Mouse (Mus musculus): Measurements from ENCODE around the gene Ctdspl.

Gene Ctdspl

DNA sequence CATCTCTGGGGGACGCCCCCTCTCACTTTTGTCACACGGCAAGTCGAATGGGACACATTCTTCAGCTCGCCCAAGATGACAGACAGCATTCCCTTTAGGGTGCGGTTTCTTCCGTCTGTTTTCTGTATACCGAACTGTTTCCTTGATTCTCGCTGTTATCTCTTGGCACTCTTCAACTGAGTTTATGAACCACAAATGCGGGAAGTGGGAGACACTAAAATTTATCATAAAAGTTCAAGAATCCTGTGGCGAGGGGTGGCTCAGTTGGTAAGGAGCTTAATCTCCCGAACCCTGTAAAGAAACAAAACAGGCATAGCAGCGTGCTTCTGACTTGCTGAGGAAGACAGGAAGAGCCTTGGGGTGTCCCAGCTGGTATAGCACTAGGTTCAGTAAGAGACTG lies 18.1 kb downstream of the Ctdspl start:
- no peaks in the 10 kb centered on the region for H3K27me3 ChIP-seq (ENCODE audit: insufficient read depth, low read length)
- no peaks in the 10 kb centered on the region for H3K9me3 ChIP-seq (ENCODE audit: low read length)
- no peak for TF ChIP-seq POU5F1 (IDR thresholded peaks at IDR 0.05; ENCODE audit: borderline replicate concordance, low read length)
- TF ChIP-seq NANOG (IDR thresholded peaks at IDR 0.05; ENCODE audit: borderline replicate concordance, low read length), result no peak
- TF ChIP-seq CTCF (conservative IDR thresholded peaks at IDR 0.05; ENCODE audit: low read length), result no peak
- peaks cover 15% of the 10 kb centered on the region for H3K4me1 ChIP-seq (replicated peaks; ENCODE audit: low read depth, low read length)
- no peaks in the 10 kb centered on the region for H3K36me3 ChIP-seq (ENCODE audit: insufficient read depth, low read length)
- no peak overlapping the region for H3K4me3 ChIP-seq (replicated peaks; ENCODE audit: low read length)

DNA sequence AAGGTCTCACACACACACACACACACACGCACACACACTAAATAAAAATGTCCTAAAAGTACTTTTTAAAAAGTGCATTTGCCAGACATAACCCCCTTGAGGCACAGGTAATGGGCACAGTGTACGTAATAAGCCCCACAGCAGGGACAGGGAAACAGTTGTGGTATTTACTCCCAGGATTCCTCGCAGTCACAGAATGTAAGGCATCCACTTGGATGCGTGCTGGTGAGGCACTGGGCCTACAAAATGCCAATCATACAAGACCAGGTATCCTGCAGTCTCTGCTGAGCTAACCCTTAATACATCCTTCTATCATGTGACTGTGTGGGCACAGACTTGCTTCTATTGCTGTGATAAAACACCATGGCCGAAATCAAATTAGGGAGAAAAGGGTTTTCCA lies 22.2 kb downstream of the Ctdspl start:
- H3K4me1 ChIP-seq (replicated peaks; ENCODE audit: low read depth, low read length), result peaks cover 29% of the 10 kb centered on the region
- no peaks in the 10 kb centered on the region for H3K36me3 ChIP-seq (ENCODE audit: insufficient read depth, low read length)
- no peaks in the 10 kb centered on the region for H3K9me3 ChIP-seq (ENCODE audit: low read length)
- no peak overlapping the region for H3K4me3 ChIP-seq (replicated peaks; ENCODE audit: low read length)
- TF ChIP-seq POU5F1 (IDR thresholded peaks at IDR 0.05; ENCODE audit: borderline replicate concordance, low read length) (no peak), CTCF (conservative IDR thresholded peaks at IDR 0.05; ENCODE audit: low read length) (no peak), NANOG (IDR thresholded peaks at IDR 0.05; ENCODE audit: borderline replicate concordance, low read length) (no peak)
- no peaks in the 10 kb centered on the region; the same call in 1 of the 2 replicates for H3K27me3 ChIP-seq (ENCODE audit: insufficient read depth, low read length)

DNA sequence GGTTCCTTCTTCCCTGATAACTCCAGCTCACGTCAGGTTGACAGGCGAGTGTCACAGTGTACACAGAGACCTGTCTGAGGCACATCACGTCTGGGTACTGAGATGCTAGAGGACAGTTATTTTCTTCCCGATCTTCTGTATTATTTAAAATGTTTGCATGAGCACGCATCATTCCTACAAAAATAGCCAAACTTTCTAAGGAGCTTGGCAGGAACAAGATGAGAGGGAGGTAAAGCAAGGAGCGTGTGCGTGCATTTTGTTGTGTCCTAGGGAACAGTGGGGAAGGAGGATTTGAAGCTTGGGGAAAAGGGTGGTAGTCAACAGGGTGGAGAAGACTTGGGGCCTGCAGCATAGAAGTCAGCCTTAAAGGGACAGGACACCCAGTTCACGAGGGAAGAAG lies 22.9 kb downstream of the Ctdspl start:
- Histone ChIP-seq H3K27me3 (ENCODE audit: insufficient read depth, low read length) (no peaks in the 10 kb centered on the region; the same call in 1 of the 2 replicates), H3K36me3 (ENCODE audit: insufficient read depth, low read length) (no peaks in the 10 kb centered on the region), H3K4me3 (replicated peaks; ENCODE audit: low read length) (no peak overlapping the region), H3K9me3 (ENCODE audit: low read length) (no peaks in the 10 kb centered on the region), H3K4me1 (replicated peaks; ENCODE audit: low read depth, low read length) (peaks cover 22% of the 10 kb centered on the region)
- TF ChIP-seq CTCF (conservative IDR thresholded peaks at IDR 0.05; ENCODE audit: low read length) (no peak), NANOG (IDR thresholded peaks at IDR 0.05; ENCODE audit: borderline replicate concordance, low read length) (no peak), POU5F1 (IDR thresholded peaks at IDR 0.05; ENCODE audit: borderline replicate concordance, low read length) (no peak)

DNA sequence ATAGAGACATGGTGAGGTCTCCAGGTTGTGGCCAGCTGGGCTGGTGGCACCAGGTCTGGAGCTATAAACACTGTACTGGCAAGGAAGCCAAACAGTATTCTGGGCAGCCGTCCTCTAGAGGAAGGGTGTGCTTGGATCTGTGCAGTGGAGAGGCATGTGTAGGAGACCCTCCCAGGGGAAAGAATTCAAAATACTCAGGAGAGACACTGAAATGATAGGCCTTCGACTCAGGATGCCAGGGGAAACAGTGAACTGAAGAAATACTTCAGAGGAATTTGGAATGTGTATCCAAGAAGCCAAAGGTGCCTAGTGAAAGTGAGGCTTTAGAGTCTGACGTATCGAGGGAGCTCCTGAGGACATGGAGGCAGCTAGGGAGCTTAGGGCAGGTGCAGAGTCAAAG lies 23.4 kb downstream of the Ctdspl start:
- Histone ChIP-seq H3K9me3 (ENCODE audit: low read length) (no peaks in the 10 kb centered on the region), H3K36me3 (ENCODE audit: insufficient read depth, low read length) (no peaks in the 10 kb centered on the region), H3K4me1 (replicated peaks; ENCODE audit: low read depth, low read length) (peaks cover 18% of the 10 kb centered on the region), H3K4me3 (replicated peaks; ENCODE audit: low read length) (no peak overlapping the region), H3K27me3 (ENCODE audit: insufficient read depth, low read length) (no peaks in the 10 kb centered on the region; the same call in 1 of the 2 replicates)
- TF ChIP-seq POU5F1 (IDR thresholded peaks at IDR 0.05; ENCODE audit: borderline replicate concordance, low read length), result no peak
- no peak for TF ChIP-seq CTCF (conservative IDR thresholded peaks at IDR 0.05; ENCODE audit: low read length)
- no peak for TF ChIP-seq NANOG (IDR thresholded peaks at IDR 0.05; ENCODE audit: borderline replicate concordance, low read length)

DNA sequence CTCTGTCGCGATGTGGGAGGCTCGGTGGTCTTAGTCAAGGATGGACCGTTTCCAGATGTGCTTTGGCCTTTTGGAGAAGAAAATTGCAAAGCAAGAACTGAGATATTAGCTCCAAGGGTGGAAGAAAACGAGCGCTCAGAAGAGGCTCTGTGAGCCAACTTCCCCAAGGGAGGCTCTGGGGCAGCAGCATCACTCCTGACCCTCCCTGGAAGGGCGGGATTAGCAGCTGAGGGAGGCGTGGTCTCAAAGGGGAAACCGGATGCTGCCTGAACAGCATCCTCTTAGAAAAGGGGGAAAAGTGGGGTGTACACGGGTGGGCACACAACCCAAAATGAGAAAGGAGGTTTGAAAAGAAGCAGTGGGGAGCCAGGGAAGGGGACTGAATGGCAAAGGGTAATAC lies 23.8 kb downstream of the Ctdspl start:
- Histone ChIP-seq H3K9me3 (ENCODE audit: low read length) (no peaks in the 10 kb centered on the region), H3K36me3 (ENCODE audit: insufficient read depth, low read length) (no peaks in the 10 kb centered on the region), H3K27me3 (ENCODE audit: insufficient read depth, low read length) (no peaks in the 10 kb centered on the region; the same call in 1 of the 2 replicates), H3K4me1 (replicated peaks; ENCODE audit: low read depth, low read length) (peaks cover 18% of the 10 kb centered on the region), H3K4me3 (replicated peaks; ENCODE audit: low read length) (0 out of 2 replicates have a peak overlapping the region, but pooled peaks have one; percentile 39)
- TF ChIP-seq NANOG (IDR thresholded peaks at IDR 0.05; ENCODE audit: borderline replicate concordance, low read length), result no peak
- TF ChIP-seq POU5F1 (IDR thresholded peaks at IDR 0.05; ENCODE audit: borderline replicate concordance, low read length), result no peak
- no peak for TF ChIP-seq CTCF (conservative IDR thresholded peaks at IDR 0.05; ENCODE audit: low read length)

DNA sequence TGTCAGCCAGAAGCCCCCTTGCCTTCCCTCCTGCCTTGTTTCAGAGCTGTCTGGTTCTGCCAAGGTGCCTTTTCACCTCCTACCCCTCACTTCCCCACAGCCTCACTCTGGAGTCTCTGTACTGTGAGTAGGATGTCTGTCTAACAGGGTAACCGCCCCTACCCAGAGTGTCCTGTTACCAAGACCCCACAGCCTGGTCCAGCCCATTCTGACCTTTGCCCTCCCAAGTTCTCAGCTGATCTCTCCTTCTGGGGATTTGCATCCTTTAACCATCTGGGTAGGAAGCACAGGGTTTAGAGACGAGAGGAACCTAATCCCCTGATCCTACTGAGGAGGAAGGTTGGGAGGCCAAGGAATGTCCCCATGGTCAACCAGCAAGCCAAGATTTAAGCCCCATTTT lies 24.5 kb downstream of the Ctdspl start:
- no peak for TF ChIP-seq CTCF (conservative IDR thresholded peaks at IDR 0.05; ENCODE audit: low read length)
- no peak for TF ChIP-seq POU5F1 (IDR thresholded peaks at IDR 0.05; ENCODE audit: borderline replicate concordance, low read length)
- no peak for TF ChIP-seq NANOG (IDR thresholded peaks at IDR 0.05; ENCODE audit: borderline replicate concordance, low read length)
- Histone ChIP-seq H3K9me3 (ENCODE audit: low read length) (no peaks in the 10 kb centered on the region), H3K4me3 (replicated peaks; ENCODE audit: low read length) (peak overlapping the region; percentile 39; the same call in 1 of the 2 replicates), H3K4me1 (replicated peaks; ENCODE audit: low read depth, low read length) (peaks cover 18% of the 10 kb centered on the region), H3K36me3 (ENCODE audit: insufficient read depth, low read length) (no peaks in the 10 kb centered on the region), H3K27me3 (ENCODE audit: insufficient read depth, low read length) (no peaks in the 10 kb centered on the region; the same call in 1 of the 2 replicates)

DNA sequence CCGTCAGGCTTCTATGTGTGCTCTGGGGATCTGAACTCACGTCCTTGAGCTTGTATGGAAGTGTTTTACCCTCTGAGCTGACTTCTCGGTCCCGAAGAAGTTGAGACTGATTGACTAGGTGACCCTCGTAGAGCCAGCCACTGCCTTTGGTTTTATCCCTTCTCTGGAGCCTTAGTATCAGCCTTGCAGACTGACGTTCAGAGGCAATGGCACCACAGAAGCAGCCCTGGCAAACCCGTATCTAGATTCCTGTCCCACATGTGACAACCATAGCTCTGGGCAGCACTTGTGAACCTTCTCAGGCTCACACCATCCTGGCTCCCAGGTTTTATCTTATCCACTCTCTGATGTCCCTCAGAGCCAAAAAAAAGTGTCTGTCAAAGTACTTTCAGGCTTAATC lies 25.1 kb downstream of the Ctdspl start:
- peaks cover 18% of the 10 kb centered on the region for H3K4me1 ChIP-seq (replicated peaks; ENCODE audit: low read depth, low read length)
- no peak overlapping the region for H3K4me3 ChIP-seq (replicated peaks; ENCODE audit: low read length)
- H3K27me3 ChIP-seq (ENCODE audit: insufficient read depth, low read length), result no peaks in the 10 kb centered on the region; the same call in 1 of the 2 replicates
- TF ChIP-seq CTCF (conservative IDR thresholded peaks at IDR 0.05; ENCODE audit: low read length), result no peak
- TF ChIP-seq NANOG (IDR thresholded peaks at IDR 0.05; ENCODE audit: borderline replicate concordance, low read length), result no peak
- no peak for TF ChIP-seq POU5F1 (IDR thresholded peaks at IDR 0.05; ENCODE audit: borderline replicate concordance, low read length)
- no peaks in the 10 kb centered on the region for H3K9me3 ChIP-seq (ENCODE audit: low read length)
- H3K36me3 ChIP-seq (ENCODE audit: insufficient read depth, low read length), result no peaks in the 10 kb centered on the region

DNA sequence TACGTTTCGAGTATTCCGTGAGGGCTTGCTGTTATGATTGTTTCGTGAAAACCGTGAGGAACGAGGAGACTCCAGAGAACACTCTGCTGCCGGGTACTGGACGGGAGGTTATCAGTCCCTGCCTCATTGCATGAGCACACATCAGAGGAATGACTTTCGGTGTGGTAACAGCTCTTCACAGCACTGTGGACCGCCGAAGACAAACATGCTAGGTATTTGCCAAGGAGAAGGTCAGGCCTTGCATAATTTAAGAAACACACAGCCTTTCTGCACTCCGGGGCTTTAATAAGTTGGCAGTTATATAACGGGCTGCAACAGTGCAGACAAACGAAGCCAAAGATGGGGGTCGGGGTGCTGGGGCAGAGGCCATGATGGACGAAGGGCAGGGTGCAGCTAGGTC lies 25.9 kb downstream of the Ctdspl start:
- Histone ChIP-seq H3K9me3 (ENCODE audit: low read length) (no peaks in the 10 kb centered on the region), H3K4me1 (replicated peaks; ENCODE audit: low read depth, low read length) (peaks cover 21% of the 10 kb centered on the region), H3K27me3 (ENCODE audit: insufficient read depth, low read length) (no peaks in the 10 kb centered on the region; the same call in 1 of the 2 replicates), H3K4me3 (replicated peaks; ENCODE audit: low read length) (no peak overlapping the region), H3K36me3 (ENCODE audit: insufficient read depth, low read length) (no peaks in the 10 kb centered on the region)
- TF ChIP-seq POU5F1 (IDR thresholded peaks at IDR 0.05; ENCODE audit: borderline replicate concordance, low read length), result no peak
- no peak for TF ChIP-seq NANOG (IDR thresholded peaks at IDR 0.05; ENCODE audit: borderline replicate concordance, low read length)
- TF ChIP-seq CTCF (conservative IDR thresholded peaks at IDR 0.05; ENCODE audit: low read length), result no peak

All from E14TG2a.4 (cell line).